Mouse (Mus musculus) small intestine, adult 2 months (tissue): ENCODE data around the gene 4930579G24Rik.

ENCODE experiments used
- CTCF ChIP-seq: fragments of 200-500 bp; IDR thresholded peaks from 2 replicates; pipeline ENCODE4 v1.5.1; 2012; ENCODE audit warnings: low read depth, mild to moderate bottlenecking, control low read depth, inconsistent platforms, low read length, moderate library complexity, mixed read lengths; ENCODE audit not compliant: insufficient replicate concordance, insufficient read length; ENCODE audit errors: extremely low read depth
- POLR2A ChIP-seq: fragments of 200-500 bp; IDR thresholded peaks from 2 replicates; pipeline ENCODE4 v1.6.1; 2012; ENCODE audit warnings: low read depth, mild to moderate bottlenecking, control low read depth, inconsistent platforms, low read length, moderate library complexity

DNA sequence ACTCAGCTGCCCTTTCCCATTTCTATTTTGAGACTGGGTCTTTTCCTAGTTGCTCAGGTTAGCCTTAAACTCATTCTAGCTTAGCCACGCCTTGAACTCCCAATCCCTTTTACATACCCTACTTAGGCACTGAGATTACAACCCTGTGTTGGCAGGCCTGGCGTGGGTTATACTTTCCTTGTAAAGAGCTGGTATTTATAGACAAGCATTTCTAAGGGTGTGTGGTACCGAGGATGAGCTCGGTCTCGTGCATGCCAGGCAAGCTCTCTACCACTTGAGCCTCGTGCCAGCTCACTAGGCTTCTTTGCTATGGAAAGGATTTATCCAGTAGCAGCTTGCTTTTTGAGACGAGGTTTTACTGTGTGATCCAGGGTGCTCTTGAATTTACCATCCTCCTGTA lies 33.4 kb upstream of the 4930579G24Rik start:
- TF ChIP-seq CTCF (no peak), POLR2A (no peak)
